Mouse (Mus musculus) c-Kit-positive CD71-negative TER-119-negative erythroid progenitor cells, embryonic 14.5 days (primary cell): ENCODE results near the gene Gm11992.

Experiments
- DNase-seq: peaks from one replicate; pipeline ENCODE4 v3.0.0-alpha.2; 2013; ENCODE audit warnings: low read depth

Gene Gm11992

GRCm38 (mm10) chr11:9048011-9048702, at the start of gene Gm11992:
Gene Gm11992, plus strand, starts transcription at chr11:9048594.
- DNase-seq, result peak; percentile 60

- DNase-seq, result no peak
Measured at GRCm38 (mm10) chr11:9008761-9009160, 39.6 kb upstream of the Gm11992 start.

- no peak for DNase-seq
Measured at GRCm38 (mm10) chr11:9010416-9010815, 38.0 kb upstream of the Gm11992 start.

GRCm38 (mm10) chr11:9010853-9011339, 37.5 kb upstream of the Gm11992 start, which contains the start of gene Hus1:
Gene Hus1, minus strand, starts transcription at chr11:9011191.
- DNase-seq, result peak; percentile 81

GRCm38 (mm10) chr11:9011348-9011747, 37.0 kb upstream of the Gm11992 start:
- no peak for DNase-seq

- DNase-seq, result no peak
Measured at GRCm38 (mm10) chr11:9014740-9015139, 33.7 kb upstream of the Gm11992 start.

- DNase-seq, result no peak
Measured at GRCm38 (mm10) chr11:9018491-9019267, 29.7 kb upstream of the Gm11992 start.

- no peak for DNase-seq
Measured at GRCm38 (mm10) chr11:9020207-9020606, 28.2 kb upstream of the Gm11992 start.

- no peak for DNase-seq
Measured at GRCm38 (mm10) chr11:9024782-9025181, 23.6 kb upstream of the Gm11992 start.

- DNase-seq, result no peak
Measured at GRCm38 (mm10) chr11:9025211-9025610, 23.2 kb upstream of the Gm11992 start.

- no peak for DNase-seq
Measured at GRCm38 (mm10) chr11:9031530-9031929, 16.9 kb upstream of the Gm11992 start.

- DNase-seq, result no peak
Measured at GRCm38 (mm10) chr11:9046546-9046945, 1.8 kb upstream of the Gm11992 start.

GRCm38 (mm10) chr11:9047044-9047443, 1.4 kb upstream of the Gm11992 start:
- DNase-seq, result no peak

GRCm38 (mm10) chr11:9048703-9049060, 288 bp downstream of the Gm11992 start, which contains the start of gene Sun3:
Gene Sun3, minus strand, starts transcription at chr11:9048991.
- no peak for DNase-seq

GRCm38 (mm10) chr11:9050241-9050640, 1.8 kb downstream of the Gm11992 start:
- DNase-seq, result no peak

GRCm38 (mm10) chr11:9051895-9052294, 3.5 kb downstream of the Gm11992 start:
- no peak for DNase-seq

- DNase-seq, result no peak
Measured at GRCm38 (mm10) chr11:9056937-9057336, 8.5 kb downstream of the Gm11992 start.

- no peak for DNase-seq
Measured at GRCm38 (mm10) chr11:9057711-9058110, 9.3 kb downstream of the Gm11992 start.

- DNase-seq, result no peak
Measured at GRCm38 (mm10) chr11:9060029-9060428, 11.6 kb downstream of the Gm11992 start.

- DNase-seq, result no peak
Measured at GRCm38 (mm10) chr11:9060484-9060883, 12.1 kb downstream of the Gm11992 start.

- DNase-seq, result no peak
Measured at GRCm38 (mm10) chr11:9076444-9076843, 28.1 kb downstream of the Gm11992 start.

- no peak for DNase-seq
Measured at GRCm38 (mm10) chr11:9113189-9113588, 64.8 kb downstream of the Gm11992 start.
